Mouse (Mus musculus): ENCODE results near the gene Rnf6. TPM values are rescaled to one million over a fixed set of nuclear protein-coding genes. Genes with fewer than 3 reads are reported as not detected.

The Rnf6 gene
- polyA plus RNA-seq, 2 experiments = 13.2 to 19.4 TPM

DNA sequence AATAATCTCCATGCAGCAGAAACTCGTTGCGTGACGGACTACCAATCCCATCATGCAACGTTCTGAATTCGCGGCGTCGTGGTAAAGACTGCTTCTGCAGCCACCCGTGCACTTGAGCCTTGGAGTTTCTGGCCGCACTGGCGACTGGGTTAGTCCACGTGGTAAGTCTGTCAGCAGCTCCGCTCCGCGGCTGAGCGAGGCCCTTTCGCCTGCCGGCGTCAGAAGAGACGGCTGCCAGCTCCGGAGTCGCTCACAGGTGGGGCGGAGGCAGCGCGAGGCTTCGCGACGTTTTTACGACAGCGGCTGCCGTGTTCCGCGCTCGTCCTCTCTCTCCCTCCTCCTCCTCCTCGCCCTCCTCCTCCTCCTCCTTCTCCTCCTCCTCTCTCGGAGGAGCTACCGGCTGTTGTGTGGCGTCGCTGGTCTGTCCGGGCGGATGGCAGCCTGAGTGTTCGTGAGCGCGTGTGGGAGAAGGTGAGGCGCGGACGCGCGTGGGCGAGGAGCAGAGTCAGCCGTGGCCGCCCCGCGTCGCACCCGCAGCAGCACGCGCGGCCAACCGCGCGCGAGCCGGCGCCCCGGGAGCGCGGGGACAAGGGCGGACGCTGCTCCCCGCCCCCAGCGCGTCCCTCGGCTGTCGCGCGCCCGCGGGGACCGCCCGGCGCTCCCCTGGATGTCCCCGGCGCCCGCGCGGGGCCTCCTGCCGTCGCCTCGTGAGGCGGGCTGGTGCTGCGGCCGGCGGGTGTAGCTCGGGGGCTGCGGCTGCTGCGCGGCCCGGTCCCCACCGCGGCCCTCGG lies 9.7 kb upstream of the Rnf6 start, which contains the start of gene Cdk8:
Gene Cdk8 (plus strand): TSS at position 367 of the 791 bp plus-strand sequence.
- Histone ChIP-seq H3K4me3 (ENCODE audit: insufficient read depth in 1 of 2, low read depth in 2 of 2, low read length in 2 of 2) (peak within 1 kb of the TSS; percentile 85 to 98), H3K27ac (peak within 1 kb of the TSS; percentile 73), H3K4me1 (replicated peaks; ENCODE audit: control insufficient read depth in 2 of 2, insufficient read depth in 2 of 2, low read length in 1 of 2) (peaks cover 20 to 21% of the 10 kb centered on the region in 2 experiments), H3K9me3 (ENCODE audit: control insufficient read depth, low read length) (no peaks in the 10 kb centered on the region), H3K4me2 (ENCODE audit: low read depth) (peak within 1 kb of the TSS; percentile 93), H3K36me3 (replicated peaks; ENCODE audit: control insufficient read depth, insufficient read depth, low read depth) (peaks cover 5% of the 10 kb centered on the region), H3K9ac (replicated peaks) (peak within 1 kb of the TSS; percentile 89), H3K27me3 (ENCODE audit: control insufficient read depth, insufficient read depth, low read length) (no peaks in the 10 kb centered on the region)
- peak; percentile 91 for ATAC-seq (ENCODE audit: insufficient read depth)
- TF ChIP-seq EP300 (IDR thresholded peaks at IDR 0.05; ENCODE audit: low read depth) (no peak), CTCF (IDR thresholded peaks at IDR 0.05; ENCODE audit: low read depth) (0 out of 2 replicates have a peak, but pooled peaks have one; percentile 7)
- DNase-seq (ENCODE audit: low read depth in 3 of 3, low spot score in 3 of 3) = peak; percentile 91
- under 1% methylated on average over 90 of the region's 102 CpGs for WGBS (ENCODE audit: insufficient replicate concordance)

DNA sequence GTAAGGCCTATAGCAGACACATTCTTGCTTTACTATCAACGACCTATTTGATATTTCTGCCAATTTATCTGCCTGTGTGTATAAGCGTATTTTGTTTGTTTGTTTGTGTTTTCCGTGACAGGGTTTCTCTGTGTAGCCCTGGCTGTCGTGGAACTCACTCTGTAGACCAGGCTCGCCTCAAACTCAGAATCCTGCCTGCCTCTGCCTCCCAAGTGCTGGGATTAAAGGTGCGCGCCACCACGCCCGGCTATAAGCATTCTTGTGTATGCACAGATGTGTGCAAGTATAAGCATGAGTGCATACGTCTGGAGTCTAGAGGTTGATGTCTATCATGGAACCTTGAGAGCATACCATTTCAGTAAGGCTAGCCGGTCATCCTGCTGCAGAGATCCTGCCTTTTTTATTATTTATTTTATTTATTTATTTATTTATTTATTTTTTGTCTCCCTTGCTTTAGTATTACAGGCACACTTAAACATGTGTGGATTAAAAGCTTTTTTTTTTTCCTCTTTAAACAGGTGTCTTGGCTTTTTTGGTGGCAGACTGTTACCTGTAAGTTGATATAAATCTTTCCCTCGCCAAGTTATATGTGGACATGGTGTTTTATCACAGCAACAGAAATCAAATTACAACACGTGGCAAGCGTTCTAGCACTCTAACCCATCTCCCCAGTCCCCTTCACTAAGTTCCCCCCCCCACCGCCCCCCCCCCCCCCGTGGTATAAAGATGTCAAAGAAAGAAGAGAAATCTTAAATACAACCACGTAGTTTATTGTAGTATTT lies 8.7 kb upstream of the Rnf6 start:
- no peaks in the 10 kb centered on the region for H3K27me3 ChIP-seq (ENCODE audit: control insufficient read depth, insufficient read depth, low read length)
- TF ChIP-seq CTCF (IDR thresholded peaks at IDR 0.05; ENCODE audit: low read depth) = no peak
- TF ChIP-seq EP300 (IDR thresholded peaks at IDR 0.05; ENCODE audit: low read depth) = no peak
- H3K9ac ChIP-seq (replicated peaks) = peak overlapping the region; percentile 89
- H3K36me3 ChIP-seq (replicated peaks; ENCODE audit: control insufficient read depth, insufficient read depth, low read depth) = no peaks in the 10 kb centered on the region; the same call in 1 of the 2 replicates
- DNase-seq (ENCODE audit: low read depth in 3 of 3, low spot score in 3 of 3) (no peak), ATAC-seq (ENCODE audit: insufficient read depth) (no peak)
- peaks cover 12 to 15% of the 10 kb centered on the region in 2 experiments for H3K4me1 ChIP-seq (replicated peaks; ENCODE audit: control insufficient read depth in 2 of 2, insufficient read depth in 2 of 2, low read length in 1 of 2)
- H3K9me3 ChIP-seq (ENCODE audit: control insufficient read depth, low read length) = no peaks in the 10 kb centered on the region
- WGBS (ENCODE audit: insufficient replicate concordance) = 49% methylated on average over 17 of the region's 17 CpGs
- H3K4me3 ChIP-seq (ENCODE audit: insufficient read depth in 1 of 2, low read depth in 2 of 2, low read length in 2 of 2) = peak overlapping the region; percentile 85 to 98; a peak in 3 of 4 replicates
- peak overlapping the region; percentile 93 for H3K4me2 ChIP-seq (ENCODE audit: low read depth)
- H3K27ac ChIP-seq = peak overlapping the region; percentile 73; the same call in 1 of the 2 replicates

DNA sequence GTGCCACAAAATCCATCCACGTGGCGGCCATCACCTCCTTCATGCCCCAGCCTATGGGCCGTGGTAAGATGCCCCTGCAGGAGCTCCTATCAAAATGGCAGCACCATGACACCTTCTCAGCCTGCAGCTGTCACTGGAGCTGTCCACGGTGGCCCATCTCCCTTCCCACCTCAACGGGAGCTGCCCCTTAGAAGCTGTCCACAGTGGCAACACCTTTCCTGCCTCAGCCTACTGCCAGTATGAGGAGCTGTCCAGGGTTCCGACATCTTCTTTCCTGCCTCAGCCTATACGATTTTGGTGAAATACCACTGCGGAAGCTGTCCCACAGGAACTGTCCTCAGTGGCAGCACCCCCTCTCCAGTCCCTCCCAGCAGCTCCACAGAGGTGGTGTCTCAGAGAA lies 6.1 kb upstream of the Rnf6 start:
- H3K4me1 ChIP-seq (replicated peaks; ENCODE audit: control insufficient read depth in 2 of 2, insufficient read depth in 2 of 2, low read length in 1 of 2) = 0 out of 4 replicates have a peak, but pooled peaks cover 0 to 2% of the 10 kb centered on the region in 2 experiments
- no peaks in the 10 kb centered on the region for H3K27me3 ChIP-seq (ENCODE audit: control insufficient read depth, insufficient read depth, low read length)
- H3K27ac ChIP-seq = no peak overlapping the region
- no peak overlapping the region for H3K4me2 ChIP-seq (ENCODE audit: low read depth)
- H3K36me3 ChIP-seq (replicated peaks; ENCODE audit: control insufficient read depth, insufficient read depth, low read depth) = no peaks in the 10 kb centered on the region
- no peak for DNase-seq (ENCODE audit: low read depth in 3 of 3, low spot score in 3 of 3)
- WGBS (ENCODE audit: insufficient replicate concordance) = 73% methylated on average over 8 of the region's 8 CpGs
- TF ChIP-seq CTCF (IDR thresholded peaks at IDR 0.05; ENCODE audit: low read depth) = no peak
- no peak for TF ChIP-seq EP300 (IDR thresholded peaks at IDR 0.05; ENCODE audit: low read depth)
- no peak for ATAC-seq (ENCODE audit: insufficient read depth)
- no peak overlapping the region for H3K9ac ChIP-seq (replicated peaks)
- H3K4me3 ChIP-seq (ENCODE audit: insufficient read depth in 1 of 2, low read depth in 2 of 2, low read length in 2 of 2) = no peak overlapping the region
- no peaks in the 10 kb centered on the region for H3K9me3 ChIP-seq (ENCODE audit: control insufficient read depth, low read length)

DNA sequence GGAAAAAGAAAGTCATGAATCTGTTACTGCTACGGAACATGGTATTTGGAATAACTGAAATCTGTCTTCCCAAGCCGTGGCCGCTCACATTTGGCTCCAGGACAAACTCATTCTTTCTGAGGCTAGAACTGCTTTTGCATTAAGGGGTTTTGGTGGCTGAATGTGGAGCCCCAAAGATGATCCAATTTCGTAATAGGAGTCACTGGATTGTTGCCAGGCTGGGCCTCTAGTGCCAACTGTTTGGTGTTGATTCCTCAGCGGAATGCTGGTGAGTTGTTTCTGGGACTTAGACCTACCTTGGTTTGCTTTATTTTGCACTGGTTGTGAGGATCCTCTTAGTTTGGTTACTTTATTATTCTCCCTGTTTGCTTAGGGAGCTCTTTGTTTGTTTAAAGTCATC lies 2.4 kb upstream of the Rnf6 start:
- H3K9ac ChIP-seq (replicated peaks) = no peak overlapping the region
- no peaks in the 10 kb centered on the region; the same call in 1 of the 2 replicates for H3K36me3 ChIP-seq (replicated peaks; ENCODE audit: control insufficient read depth, insufficient read depth, low read depth)
- H3K27ac ChIP-seq = no peak overlapping the region
- no peak overlapping the region for H3K4me2 ChIP-seq (ENCODE audit: low read depth)
- H3K4me3 ChIP-seq (ENCODE audit: insufficient read depth in 1 of 2, low read depth in 2 of 2, low read length in 2 of 2) = no peak overlapping the region
- no peaks in the 10 kb centered on the region for H3K9me3 ChIP-seq (ENCODE audit: control insufficient read depth, low read length)
- H3K4me1 ChIP-seq (replicated peaks; ENCODE audit: control insufficient read depth in 2 of 2, insufficient read depth in 2 of 2, low read length in 1 of 2) = peaks cover 4 to 6% of the 10 kb centered on the region in 2 experiments; a peak in 3 of 4 replicates
- ATAC-seq (ENCODE audit: insufficient read depth) (no peak), DNase-seq (ENCODE audit: low read depth in 3 of 3, low spot score in 3 of 3) (no peak)
- no peak for TF ChIP-seq EP300 (IDR thresholded peaks at IDR 0.05; ENCODE audit: low read depth)
- no peak for TF ChIP-seq CTCF (IDR thresholded peaks at IDR 0.05; ENCODE audit: low read depth)
- H3K27me3 ChIP-seq (ENCODE audit: control insufficient read depth, insufficient read depth, low read length) = no peaks in the 10 kb centered on the region
- WGBS (ENCODE audit: insufficient replicate concordance) = 80% methylated on average over 5 of the region's 5 CpGs
